Comparison of ENCODE assay signal across 23 mouse cellular contexts in genomic region chr17:26719405-26719804, GRCm38 (mm10).
"Had no signal": no experiment of that assay in that cellular context is flagged by ENCODE, and none has a peak within 500 bp of the region (broad histone marks: within the 10 kb centered on the region; RNA-seq: fewer than 3 reads in every experiment).

No protein-coding gene starts in this region.

- H3K9ac ChIP-seq: heart, embryonic 12.5 days; hindbrain, embryonic 12.5 days; hindbrain, embryonic 14.5 days; intestine, embryonic 15.5 days; limb, embryonic 13.5 days had no signal

- H3K4me2 ChIP-seq: heart, embryonic 12.5 days; hindbrain, embryonic 12.5 days; hindbrain, embryonic 14.5 days; intestine, embryonic 15.5 days; limb, embryonic 13.5 days had no signal

- H3K27ac ChIP-seq: gastrocnemius, adult 2 months; heart, embryonic 10.5 days; hindbrain, embryonic 10.5 days; hindbrain, embryonic 12.5 days; hindbrain, embryonic 14.5 days; intestine, embryonic 15.5 days; limb, embryonic 13.5 days had no signal

- H3K9me3 ChIP-seq: heart, embryonic 10.5 days; heart, embryonic 12.5 days; hindbrain, embryonic 10.5 days; hindbrain, embryonic 12.5 days; intestine, embryonic 15.5 days; limb, embryonic 13.5 days had no signal

- H3K36me3 ChIP-seq: heart, embryonic 10.5 days; heart, embryonic 12.5 days; hindbrain, embryonic 10.5 days; hindbrain, embryonic 12.5 days; intestine, embryonic 15.5 days; limb, embryonic 13.5 days had no signal

- ATAC-seq: hindbrain, embryonic 16.5 days; inflammation-experienced regulatory T-cells, adult 6 months; intestine, embryonic 15.5 days; intestine, postnatal 0 days had no signal

- DNase-seq: gastrocnemius, adult 2 months; gastrocnemius, postnatal 10 days; gastrocnemius, postnatal 25 days; heart, adult 18-20 months; heart, postnatal 10 days; heart, postnatal 4 days; kidney, adult 18-20 months; kidney, adult 8-10 months; kidney, postnatal 10 days; kidney, postnatal 25 days; layer of hippocampus, adult 9-11 months; layer of hippocampus, postnatal 36 days; left cerebral cortex, postnatal 4 days had no signal

- H3K4me3 ChIP-seq: gastrocnemius, adult 2 months; heart, embryonic 10.5 days; heart, embryonic 12.5 days; hindbrain, embryonic 10.5 days; hindbrain, embryonic 12.5 days; intestine, embryonic 15.5 days; limb, embryonic 13.5 days had no signal

- H3K27me3 ChIP-seq: heart, embryonic 12.5 days; hindbrain, embryonic 12.5 days; intestine, embryonic 15.5 days; limb, embryonic 13.5 days had no signal
